Mouse (Mus musculus) frontal cortex, adult 2 months (tissue): ENCODE measurements at regions not wholly inside any gene's neighbourhood (a gene's known extent, or its start where the extent isn't known, plus 50 kb on each side); places are given as distances from the start of the nearest gene placed in this dataset.
A peak's percentile ranks its signal among the peaks of the same experiment; 100 is the strongest.

Experiments used
- DNase-seq, 2 experiments: peaks; one replicate each; pipeline ENCODE4 v3.0.0; 2022; ENCODE audit warnings: low spot score in 1 of 2; ENCODE audit errors: extremely low spot score in 1 of 2

- DNase-seq, result peak in 1 of 2 experiments; percentile 23
Measured at GRCm38 (mm10) chrX:76319552-76319951, 55.4 kb downstream of the Cldn34b3 start.
